Mouse (Mus musculus) spleen, adult 2 months (tissue): ENCODE measurements around the gene Stk40. TPM values are rescaled to one million over a fixed set of nuclear protein-coding genes. Genes with fewer than 3 reads are reported as not detected.
A peak's percentile ranks its signal among the peaks of the same experiment; 100 is the strongest.

ENCODE experiments used
- DNase-seq, 2 experiments: peaks; one replicate each; pipeline versions ENCODE4 v3.0.0 to v3.0.0-alpha.2; 2012 to 2021; ENCODE audit warnings: low spot score in 2 of 2, low read depth in 1 of 2
- H3K27ac ChIP-seq: fragments of 200-500 bp; 2 replicates; pipeline ENCODE4 v1.5.1; 2012; ENCODE audit warnings: low read length, inconsistent platforms; ENCODE audit not compliant: insufficient read depth
- H3K27me3 ChIP-seq: fragments of 200-500 bp; 2 replicates; pipeline ENCODE4 v1.6.1; 2012; ENCODE audit warnings: mild to moderate bottlenecking, moderate library complexity, low read length, inconsistent platforms; ENCODE audit not compliant: control insufficient read depth, insufficient read depth
- H3K36me3 ChIP-seq: fragments of 200-500 bp; 2 replicates; pipeline ENCODE4 v1.6.1; 2012; ENCODE audit warnings: mild to moderate bottlenecking, low read length, inconsistent platforms; ENCODE audit not compliant: control insufficient read depth, insufficient read depth
- H3K4me1 ChIP-seq: fragments of 200-500 bp; 2 replicates; pipeline ENCODE4 v1.6.1; 2011; ENCODE audit warnings: inconsistent platforms; ENCODE audit not compliant: control insufficient read depth, insufficient read depth, insufficient read length
- H3K4me3 ChIP-seq: fragments of 200-500 bp; 2 replicates; pipeline ENCODE4 v1.5.1; 2011; ENCODE audit warnings: mild to moderate bottlenecking, inconsistent platforms; ENCODE audit not compliant: insufficient read depth, insufficient read length; ENCODE audit errors: extremely low read depth
- CTCF ChIP-seq: fragments of 200-500 bp; IDR thresholded peaks from 2 replicates; pipeline ENCODE4 v1.5.1; 2011; ENCODE audit warnings: mild to moderate bottlenecking, inconsistent platforms; ENCODE audit not compliant: insufficient read depth, insufficient read length, insufficient replicate concordance; ENCODE audit errors: extremely low read depth
- POLR2A ChIP-seq: fragments of 200-500 bp; IDR thresholded peaks from 2 replicates; pipeline ENCODE4 v1.6.1; 2011; ENCODE audit warnings: low read depth, low read length, inconsistent platforms
- WGBS: fragments of 180-500 bp; shearing (Covaris S2); methylation state at CpG from one replicate; pipeline ENCODE4 v1.1.7; 2018; 5-methylcytosine and 5-hydroxymethylcytosine counted together
- polyA plus RNA-seq: library from polyadenylated mRNA; depleted of rRNA; stranded (reverse); fragments of >200 nt; gene quantifications from 2 replicates; pipeline ENCODE4 v1.2.3, GENCODE M21; 2012

Stk40 gene
- polyA plus RNA-seq, 1 experiment = 19.4 TPM

DNA sequence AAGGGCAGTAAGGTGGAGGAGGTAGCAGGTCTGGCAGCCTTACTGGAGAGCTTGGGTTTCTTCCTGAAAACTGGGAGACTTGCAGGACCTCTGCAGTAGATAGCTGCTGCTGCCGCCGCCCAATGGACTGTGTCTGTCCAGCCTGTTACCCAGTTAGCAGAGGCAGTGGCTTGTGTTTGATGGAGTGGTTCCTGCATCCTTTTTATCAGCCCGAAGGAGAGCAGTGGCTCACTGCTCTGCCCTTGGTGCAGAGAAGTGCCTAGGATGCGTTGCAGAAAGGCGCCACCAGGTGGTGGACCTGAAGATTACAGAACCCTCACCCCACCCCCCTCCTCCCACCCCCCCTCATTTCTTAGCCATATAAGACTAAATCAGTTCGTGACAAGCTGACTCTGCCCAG is 10.2 kb downstream of the Stk40 start:
- 19% methylated on average over 6 of the region's 6 CpGs for WGBS
- H3K4me1 ChIP-seq = peaks cover 19% of the 10 kb centered on the region; the same call in 1 of the 2 replicates
- no peaks in the 10 kb centered on the region for H3K36me3 ChIP-seq
- no peaks in the 10 kb centered on the region for H3K27me3 ChIP-seq
- DNase-seq = peak; percentile 42 to 51
- H3K27ac ChIP-seq = no peak overlapping the region
- TF ChIP-seq CTCF = peak; percentile 71; the same call in 1 of the 2 replicates
- no peak for TF ChIP-seq POLR2A
- no peak overlapping the region for H3K4me3 ChIP-seq

GRCm38 (mm10) chr4:126115411-126115810 is 11.7 kb downstream of the Stk40 start:
- no peak for DNase-seq
- H3K27ac ChIP-seq = no peak overlapping the region
- H3K4me3 ChIP-seq = no peak overlapping the region
- H3K27me3 ChIP-seq = no peaks in the 10 kb centered on the region
- peaks cover 9% of the 10 kb centered on the region; the same call in 1 of the 2 replicates for H3K4me1 ChIP-seq
- WGBS = 92% methylated on average over 9 of the region's 9 CpGs
- TF ChIP-seq CTCF (no peak), POLR2A (no peak)
- no peaks in the 10 kb centered on the region for H3K36me3 ChIP-seq

GRCm38 (mm10) chr4:126115871-126116521 is 12.2 kb downstream of the Stk40 start:
- H3K27me3 ChIP-seq = no peaks in the 10 kb centered on the region
- no peak overlapping the region for H3K4me3 ChIP-seq
- 80% methylated on average over 6 of the region's 6 CpGs for WGBS
- TF ChIP-seq CTCF (no peak), POLR2A (no peak)
- DNase-seq = no peak
- H3K27ac ChIP-seq = no peak overlapping the region
- H3K4me1 ChIP-seq = peaks cover 8% of the 10 kb centered on the region; the same call in 1 of the 2 replicates
- no peaks in the 10 kb centered on the region for H3K36me3 ChIP-seq

- no peaks in the 10 kb centered on the region for H3K36me3 ChIP-seq
These were observed 13.4 kb downstream of the Stk40 start for GRCm38 (mm10) chr4:126117116-126117515.

GRCm38 (mm10) chr4:126118651-126119050 is 14.9 kb downstream of the Stk40 start:
- no peak overlapping the region for H3K27ac ChIP-seq
- no peak overlapping the region for H3K4me3 ChIP-seq
- no peak for DNase-seq
- TF ChIP-seq CTCF (no peak), POLR2A (no peak)
- H3K27me3 ChIP-seq = no peaks in the 10 kb centered on the region
- no peaks in the 10 kb centered on the region for H3K4me1 ChIP-seq
- 89% methylated on average over 4 of the region's 4 CpGs for WGBS
- H3K36me3 ChIP-seq = 0 out of 2 replicates have a peak, but pooled peaks cover under 1% of the 10 kb centered on the region

More at GRCm38 (mm10) chr4:126117116-126117515, 13.4 kb downstream of the Stk40 start:
- Histone ChIP-seq H3K27me3 (no peaks in the 10 kb centered on the region), H3K4me1 (0 out of 2 replicates have a peak, but pooled peaks cover 1% of the 10 kb centered on the region), H3K4me3 (no peak overlapping the region), H3K27ac (no peak overlapping the region)
- DNase-seq = no peak
- 90% methylated on average over 8 of the region's 8 CpGs for WGBS
- TF ChIP-seq POLR2A (no peak), CTCF (no peak)

- H3K36me3 ChIP-seq = peaks cover 2% of the 10 kb centered on the region; the same call in 1 of the 2 replicates
- H3K27ac ChIP-seq = no peak overlapping the region
- H3K27me3 ChIP-seq = no peaks in the 10 kb centered on the region
- DNase-seq = no peak
- TF ChIP-seq CTCF = no peak
- no peak for TF ChIP-seq POLR2A
- no peaks in the 10 kb centered on the region for H3K4me1 ChIP-seq
- WGBS = 83% methylated on average over 1 of the region's 1 CpGs
- no peak overlapping the region for H3K4me3 ChIP-seq
These were observed 15.3 kb downstream of the Stk40 start for GRCm38 (mm10) chr4:126119051-126119450.

- Histone ChIP-seq H3K27ac (no peak overlapping the region), H3K27me3 (no peaks in the 10 kb centered on the region), H3K4me1 (no peaks in the 10 kb centered on the region), H3K4me3 (no peak overlapping the region), H3K36me3 (peaks cover 10% of the 10 kb centered on the region)
- DNase-seq = no peak
- TF ChIP-seq POLR2A = no peak
- TF ChIP-seq CTCF = no peak
- 85% methylated on average over 5 of the region's 5 CpGs for WGBS
These were observed 16.3 kb downstream of the Stk40 start for GRCm38 (mm10) chr4:126120052-126120451.

DNA sequence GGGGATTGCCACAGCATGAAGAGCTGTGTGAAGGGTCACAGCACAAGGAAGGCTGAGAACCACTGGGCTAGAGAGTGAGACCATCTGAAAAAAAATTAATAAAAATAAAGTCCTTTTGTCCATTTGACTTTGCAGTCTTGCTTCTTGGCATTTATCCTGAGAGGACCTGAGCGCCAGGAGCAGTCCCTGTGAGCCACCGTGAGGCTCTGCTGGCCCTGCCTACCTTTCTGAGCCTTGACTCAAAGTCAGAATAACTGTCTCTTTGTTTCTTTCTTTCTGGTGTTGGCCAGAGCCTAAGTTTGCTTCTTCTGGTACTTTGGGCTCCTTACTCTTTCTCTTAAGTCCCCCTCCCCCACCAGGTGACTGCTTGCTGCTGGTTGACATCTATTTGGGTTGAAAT is 16.7 kb downstream of the Stk40 start:
- Histone ChIP-seq H3K27me3 (no peaks in the 10 kb centered on the region), H3K4me3 (no peak overlapping the region), H3K36me3 (peaks cover 12% of the 10 kb centered on the region), H3K27ac (no peak overlapping the region), H3K4me1 (no peaks in the 10 kb centered on the region)
- TF ChIP-seq CTCF (no peak), POLR2A (no peak)
- no peak for DNase-seq
- WGBS = 87% methylated on average over 2 of the region's 2 CpGs
